In genomic region chr13:17762405-17762804, GRCm38 (mm10) we compare ENCODE assay signal across 25 mouse cellular contexts.
"Had no signal": no experiment of that assay in that cellular context is flagged by ENCODE, and none has a peak within 500 bp of the region (broad histone marks: within the 10 kb centered on the region; RNA-seq: fewer than 3 reads in every experiment).

No protein-coding gene starts in this region.

- H3K9me3 ChIP-seq: heart, embryonic 10.5 days; heart, embryonic 12.5 days; hindbrain, embryonic 10.5 days; hindbrain, embryonic 15.5 days; intestine, embryonic 15.5 days; limb, embryonic 13.5 days; limb, embryonic 15.5 days; liver, embryonic 12.5 days had no signal

- H3K4me2 ChIP-seq: heart, embryonic 12.5 days; hindbrain, embryonic 15.5 days; intestine, embryonic 15.5 days; limb, embryonic 13.5 days; limb, embryonic 15.5 days; liver, embryonic 12.5 days had no signal

- H3K27me3 ChIP-seq: heart, embryonic 12.5 days; hindbrain, embryonic 15.5 days; intestine, embryonic 15.5 days; limb, embryonic 13.5 days; limb, embryonic 15.5 days; liver, embryonic 12.5 days had no signal

- H3K9ac ChIP-seq: heart, embryonic 12.5 days; hindbrain, embryonic 15.5 days; intestine, embryonic 15.5 days; limb, embryonic 13.5 days; limb, embryonic 15.5 days; liver, embryonic 12.5 days; liver, embryonic 14.5 days had no signal

- ATAC-seq: inflammation-experienced regulatory T-cells, adult 6 months; intestine, embryonic 15.5 days; intestine, postnatal 0 days; liver, embryonic 12.5 days had no signal

- DNase-seq: gastrocnemius, adult 2 months; gastrocnemius, postnatal 10 days; gastrocnemius, postnatal 25 days; heart, adult 18-20 months; heart, postnatal 10 days; heart, postnatal 4 days; kidney, adult 18-20 months; kidney, adult 8-10 months; kidney, postnatal 10 days; kidney, postnatal 25 days; kidney, postnatal 4 days; layer of hippocampus, postnatal 36 days; left cerebral cortex, postnatal 4 days had no signal

- H3K4me1 ChIP-seq: hindbrain, embryonic 10.5 days; hindbrain, embryonic 15.5 days; intestine, embryonic 15.5 days; limb, embryonic 13.5 days; limb, embryonic 15.5 days; liver, embryonic 12.5 days had no signal

- H3K36me3 ChIP-seq: intestine, embryonic 15.5 days had no signal

- H3K27ac ChIP-seq: gastrocnemius, adult 2 months; heart, embryonic 10.5 days; hindbrain, embryonic 10.5 days; hindbrain, embryonic 15.5 days; intestine, embryonic 15.5 days; layer of hippocampus, adult 2 months; limb, embryonic 13.5 days; limb, embryonic 15.5 days; liver, embryonic 12.5 days; liver, embryonic 14.5 days had no signal

- H3K4me3 ChIP-seq: gastrocnemius, adult 2 months; heart, embryonic 10.5 days; heart, embryonic 12.5 days; hindbrain, embryonic 10.5 days; hindbrain, embryonic 15.5 days; intestine, embryonic 15.5 days; layer of hippocampus, adult 2 months; limb, embryonic 13.5 days; limb, embryonic 15.5 days; liver, embryonic 12.5 days had no signal
